Mouse (Mus musculus): Measurements from ENCODE around the gene Pi4ka. TPM values are rescaled to one million over a fixed set of nuclear protein-coding genes. Genes with fewer than 3 reads are reported as not detected.

The Pi4ka gene
- polyA plus RNA-seq, 1 experiment from 2014 or later: 74.8 TPM

DNA sequence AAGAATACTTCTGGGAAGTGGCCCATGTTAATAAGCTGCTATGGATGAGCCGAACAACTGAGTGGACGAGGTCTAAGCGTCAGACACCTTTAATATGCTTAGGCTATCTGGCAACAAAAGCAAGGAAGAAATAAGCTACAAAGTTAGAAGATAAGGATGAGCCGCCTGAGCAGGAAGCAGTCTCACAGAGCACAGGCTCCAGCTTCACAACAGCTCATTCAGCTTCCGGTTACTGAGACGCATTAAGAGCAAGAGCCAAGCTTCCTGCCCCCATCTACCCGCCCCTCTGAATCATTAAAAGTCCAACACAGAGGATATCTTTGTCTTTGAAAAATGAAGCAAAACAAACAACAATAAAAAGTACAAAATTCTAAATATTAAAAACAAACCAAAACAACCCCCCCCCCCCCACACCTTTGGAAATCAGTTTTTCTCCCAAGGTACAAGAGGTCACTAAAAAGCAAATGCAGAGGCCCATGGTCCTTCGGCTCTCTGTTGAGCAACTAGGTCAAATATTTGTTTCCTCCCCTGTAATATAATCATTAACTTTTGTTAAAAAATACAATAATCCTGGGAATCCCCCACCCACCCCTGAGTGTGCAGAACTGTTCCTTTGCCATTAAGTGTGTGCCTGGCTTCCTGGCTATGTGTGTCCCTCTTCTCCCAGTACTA is 60.8 kb downstream of the Pi4ka start:
- H3K4me3 ChIP-seq (ENCODE audit: low read depth, low read length): no peak overlapping the region
- H3K9ac ChIP-seq (ENCODE audit: low read depth, low read length): no peak overlapping the region
- no peak for ATAC-seq
- no peaks in the 10 kb centered on the region for H3K4me1 ChIP-seq (ENCODE audit: control insufficient read depth, insufficient read depth, low read length)
- no peak overlapping the region for H3K4me2 ChIP-seq (ENCODE audit: low read length)
- H3K9me3 ChIP-seq (replicated peaks; ENCODE audit: control insufficient read depth, low read length, poor library complexity, severe bottlenecking): no peaks in the 10 kb centered on the region
- H3K27me3 ChIP-seq (ENCODE audit: control insufficient read depth, insufficient read depth, low read depth, low read length): no peaks in the 10 kb centered on the region
- no peak overlapping the region for H3K27ac ChIP-seq (ENCODE audit: low read length)
- H3K36me3 ChIP-seq (ENCODE audit: control insufficient read depth, insufficient read depth, low read length): peaks cover 31% of the 10 kb centered on the region
- WGBS: 89% methylated on average over 8 of the region's 8 CpGs

DNA sequence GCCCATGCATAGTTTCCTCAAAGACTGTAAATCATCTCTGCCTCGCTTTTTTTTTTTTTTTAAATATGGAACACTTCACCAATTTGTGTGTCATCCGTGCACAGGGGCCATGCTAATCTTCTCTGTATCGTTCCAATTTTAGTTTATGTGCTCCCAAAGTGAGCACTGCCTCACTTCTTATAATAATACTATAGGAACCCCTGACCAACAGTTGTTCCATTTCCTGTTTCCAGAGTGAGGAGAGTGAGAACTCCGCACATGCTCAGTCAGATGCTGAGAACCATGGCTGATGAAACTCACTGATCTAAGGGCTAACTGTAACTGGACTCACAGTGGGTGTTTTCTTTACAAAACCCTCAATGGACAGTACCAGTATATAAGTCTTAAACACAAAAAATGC is 64.3 kb downstream of the Pi4ka start:
- H3K9me3 ChIP-seq (replicated peaks; ENCODE audit: control insufficient read depth, low read length, poor library complexity, severe bottlenecking): no peaks in the 10 kb centered on the region
- H3K36me3 ChIP-seq (ENCODE audit: control insufficient read depth, insufficient read depth, low read length): peaks cover 16% of the 10 kb centered on the region
- H3K4me3 ChIP-seq (ENCODE audit: low read depth, low read length): no peak overlapping the region
- no peak overlapping the region for H3K27ac ChIP-seq (ENCODE audit: low read length)
- no peak for ATAC-seq
- 91% methylated on average over 4 of the region's 4 CpGs for WGBS
- no peak overlapping the region for H3K4me2 ChIP-seq (ENCODE audit: low read length)
- H3K9ac ChIP-seq (ENCODE audit: low read depth, low read length): no peak overlapping the region
- H3K27me3 ChIP-seq (ENCODE audit: control insufficient read depth, insufficient read depth, low read depth, low read length): no peaks in the 10 kb centered on the region
- no peaks in the 10 kb centered on the region for H3K4me1 ChIP-seq (ENCODE audit: control insufficient read depth, insufficient read depth, low read length)

DNA sequence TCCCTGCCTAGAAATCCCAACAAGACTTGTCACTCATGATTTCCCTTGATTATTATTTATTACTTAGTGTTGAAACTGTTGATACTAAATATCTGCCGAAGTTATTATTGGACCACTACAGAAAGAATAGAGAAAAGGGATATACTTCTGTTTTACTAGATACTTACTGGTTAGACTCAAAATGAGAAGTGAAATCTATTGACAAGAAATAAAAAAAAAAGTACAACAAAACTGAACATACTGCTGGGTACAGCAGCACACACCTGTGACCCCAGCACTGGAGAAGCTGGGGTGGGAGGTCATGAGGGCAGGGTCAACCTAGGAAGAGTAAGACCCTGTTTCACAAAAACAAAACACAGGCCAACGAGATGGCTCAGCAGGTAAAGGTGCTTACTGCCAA is 65.4 kb downstream of the Pi4ka start:
- H3K9ac ChIP-seq (ENCODE audit: low read depth, low read length): no peak overlapping the region
- ATAC-seq: no peak
- WGBS: 89% methylated on average over 2 of the region's 2 CpGs
- H3K4me3 ChIP-seq (ENCODE audit: low read depth, low read length): no peak overlapping the region
- no peak overlapping the region for H3K4me2 ChIP-seq (ENCODE audit: low read length)
- H3K36me3 ChIP-seq (ENCODE audit: control insufficient read depth, insufficient read depth, low read length): peaks cover 14% of the 10 kb centered on the region
- no peaks in the 10 kb centered on the region for H3K4me1 ChIP-seq (ENCODE audit: control insufficient read depth, insufficient read depth, low read length)
- no peak overlapping the region for H3K27ac ChIP-seq (ENCODE audit: low read length)
- H3K9me3 ChIP-seq (replicated peaks; ENCODE audit: control insufficient read depth, low read length, poor library complexity, severe bottlenecking): no peaks in the 10 kb centered on the region
- H3K27me3 ChIP-seq (ENCODE audit: control insufficient read depth, insufficient read depth, low read depth, low read length): no peaks in the 10 kb centered on the region

DNA sequence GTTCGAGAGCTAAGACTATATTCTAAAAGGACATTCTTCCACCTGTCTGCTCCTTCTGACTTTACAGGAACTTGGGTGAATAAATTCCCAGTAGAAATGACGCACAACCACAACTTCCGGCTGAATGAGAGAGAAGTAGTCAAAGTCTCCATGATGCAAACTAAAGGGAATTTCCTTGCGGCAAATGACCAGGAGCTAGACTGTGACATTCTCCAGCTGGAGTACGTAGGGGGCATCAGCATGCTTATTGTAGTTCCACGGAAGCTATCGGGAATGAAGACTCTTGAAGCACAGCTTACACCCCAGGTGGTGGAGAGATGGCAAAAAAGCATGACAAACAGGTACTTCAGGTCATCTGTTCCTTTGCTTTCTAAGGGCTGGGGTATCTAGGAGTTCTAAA is 66.4 kb downstream of the Pi4ka start:
- H3K9me3 ChIP-seq (replicated peaks; ENCODE audit: control insufficient read depth, low read length, poor library complexity, severe bottlenecking): no peaks in the 10 kb centered on the region
- no peak overlapping the region for H3K4me3 ChIP-seq (ENCODE audit: low read depth, low read length)
- no peaks in the 10 kb centered on the region for H3K4me1 ChIP-seq (ENCODE audit: control insufficient read depth, insufficient read depth, low read length)
- no peak overlapping the region for H3K27ac ChIP-seq (ENCODE audit: low read length)
- H3K36me3 ChIP-seq (ENCODE audit: control insufficient read depth, insufficient read depth, low read length): peaks cover 14% of the 10 kb centered on the region
- H3K4me2 ChIP-seq (ENCODE audit: low read length): no peak overlapping the region
- no peak overlapping the region for H3K9ac ChIP-seq (ENCODE audit: low read depth, low read length)
- ATAC-seq: no peak
- no peaks in the 10 kb centered on the region for H3K27me3 ChIP-seq (ENCODE audit: control insufficient read depth, insufficient read depth, low read depth, low read length)
- 93% methylated on average over 7 of the region's 7 CpGs for WGBS

DNA sequence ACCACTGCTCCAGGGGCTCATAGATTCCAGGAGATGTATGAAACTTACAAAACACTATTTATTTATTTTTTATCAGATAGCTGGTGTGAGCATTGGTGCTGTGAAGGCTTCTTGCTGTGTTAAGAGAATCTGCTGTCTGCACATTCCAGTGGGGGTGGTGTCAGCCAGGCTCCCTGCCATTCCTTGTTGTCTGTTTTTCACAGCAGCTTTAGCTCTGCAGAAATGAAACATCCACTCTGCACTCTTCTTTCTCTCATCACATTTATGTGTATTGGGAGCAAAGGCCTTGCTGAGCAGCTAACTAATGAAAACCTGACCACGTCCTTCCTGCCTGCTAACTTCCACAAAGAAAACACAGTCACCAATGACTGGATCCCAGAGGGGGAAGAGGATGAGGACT is 70.0 kb downstream of the Pi4ka start:
- ATAC-seq: no peak
- 77% methylated on average over 1 of the region's 1 CpGs for WGBS
- Histone ChIP-seq H3K27ac (ENCODE audit: low read length) (no peak overlapping the region), H3K4me2 (ENCODE audit: low read length) (no peak overlapping the region), H3K9me3 (replicated peaks; ENCODE audit: control insufficient read depth, low read length, poor library complexity, severe bottlenecking) (no peaks in the 10 kb centered on the region), H3K27me3 (ENCODE audit: control insufficient read depth, insufficient read depth, low read depth, low read length) (no peaks in the 10 kb centered on the region), H3K4me3 (ENCODE audit: low read depth, low read length) (no peak overlapping the region), H3K4me1 (ENCODE audit: control insufficient read depth, insufficient read depth, low read length) (no peaks in the 10 kb centered on the region), H3K9ac (ENCODE audit: low read depth, low read length) (no peak overlapping the region), H3K36me3 (ENCODE audit: control insufficient read depth, insufficient read depth, low read length) (peaks cover 4% of the 10 kb centered on the region)

DNA sequence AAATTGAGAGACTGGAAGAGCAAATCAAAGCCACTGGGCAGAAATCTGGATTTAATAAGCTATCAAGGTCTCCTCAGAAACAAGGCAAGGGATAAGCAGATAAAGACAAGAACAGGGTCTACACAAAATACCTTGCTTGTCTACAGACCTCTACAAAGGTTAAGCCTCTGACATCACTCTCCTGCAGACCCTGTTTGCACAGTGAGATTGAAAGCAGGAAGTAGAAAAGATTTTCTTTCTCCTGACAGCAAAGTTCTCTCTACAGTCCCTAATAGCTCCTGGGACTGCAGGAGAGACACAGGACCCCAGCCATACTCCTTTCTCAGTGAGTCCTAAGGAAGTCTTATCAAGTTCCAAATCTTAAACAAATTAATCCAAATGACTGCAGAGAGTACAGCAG is 71.5 kb downstream of the Pi4ka start:
- H3K27ac ChIP-seq (ENCODE audit: low read length): no peak overlapping the region
- H3K27me3 ChIP-seq (ENCODE audit: control insufficient read depth, insufficient read depth, low read depth, low read length): no peaks in the 10 kb centered on the region
- H3K4me1 ChIP-seq (ENCODE audit: control insufficient read depth, insufficient read depth, low read length): no peaks in the 10 kb centered on the region
- H3K9me3 ChIP-seq (replicated peaks; ENCODE audit: control insufficient read depth, low read length, poor library complexity, severe bottlenecking): no peaks in the 10 kb centered on the region
- H3K4me3 ChIP-seq (ENCODE audit: low read depth, low read length): no peak overlapping the region
- H3K4me2 ChIP-seq (ENCODE audit: low read length): no peak overlapping the region
- H3K36me3 ChIP-seq (ENCODE audit: control insufficient read depth, insufficient read depth, low read length): peaks cover 6% of the 10 kb centered on the region
- no peak for ATAC-seq
- no peak overlapping the region for H3K9ac ChIP-seq (ENCODE audit: low read depth, low read length)

DNA sequence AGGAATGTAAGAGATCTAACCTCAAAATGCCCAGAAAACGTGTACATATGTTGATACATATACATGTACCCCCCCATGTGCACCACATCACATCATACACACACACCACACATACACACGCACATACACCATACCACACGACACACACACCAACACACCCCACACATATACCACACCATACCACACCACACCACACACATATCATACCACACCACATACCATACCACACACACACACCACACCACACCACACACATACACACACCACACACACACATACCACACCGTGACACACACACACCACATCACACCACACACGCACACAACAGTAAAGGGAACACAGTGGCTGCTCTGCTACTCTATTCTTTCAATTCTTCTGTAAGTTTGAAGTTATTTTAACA is 74.3 kb downstream of the Pi4ka start:
- Histone ChIP-seq H3K4me3 (ENCODE audit: low read depth, low read length) (no peak overlapping the region), H3K36me3 (ENCODE audit: control insufficient read depth, insufficient read depth, low read length) (peaks cover 6% of the 10 kb centered on the region), H3K27ac (ENCODE audit: low read length) (no peak overlapping the region), H3K4me2 (ENCODE audit: low read length) (no peak overlapping the region), H3K4me1 (ENCODE audit: control insufficient read depth, insufficient read depth, low read length) (no peaks in the 10 kb centered on the region), H3K9me3 (replicated peaks; ENCODE audit: control insufficient read depth, low read length, poor library complexity, severe bottlenecking) (no peaks in the 10 kb centered on the region), H3K9ac (ENCODE audit: low read depth, low read length) (no peak overlapping the region), H3K27me3 (ENCODE audit: control insufficient read depth, insufficient read depth, low read depth, low read length) (no peaks in the 10 kb centered on the region)
- 93% methylated on average over 5 of the region's 5 CpGs for WGBS
- ATAC-seq: no peak

DNA sequence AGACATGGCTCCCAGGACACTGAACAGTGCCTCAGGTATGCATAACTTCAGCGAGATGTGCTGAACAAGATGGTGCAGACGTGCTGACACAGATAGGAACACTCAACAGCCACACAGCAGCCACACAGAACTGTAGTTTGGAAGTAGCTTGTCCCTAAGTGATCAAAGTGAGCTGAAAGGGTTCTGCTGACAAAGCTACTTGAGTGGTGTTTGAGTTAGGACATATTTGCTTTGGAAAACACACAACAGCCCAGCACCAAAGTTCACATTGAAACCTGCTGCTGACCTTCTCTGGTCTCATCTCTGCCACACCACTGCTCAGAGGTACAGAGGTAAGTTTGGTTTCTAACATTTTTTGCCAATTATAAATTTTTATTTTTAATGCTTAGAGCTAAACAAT is 75.0 kb downstream of the Pi4ka start, which contains the start of gene Serpind1:
Gene Serpind1 (plus strand): TSS at position 256 of the 400 bp plus-strand sequence.
- H3K9me3 ChIP-seq (replicated peaks; ENCODE audit: control insufficient read depth, low read length, poor library complexity, severe bottlenecking): no peaks in the 10 kb centered on the region
- H3K4me2 ChIP-seq (ENCODE audit: low read length): no peak within 1 kb of the TSS
- H3K4me3 ChIP-seq (ENCODE audit: low read depth, low read length): no peak within 1 kb of the TSS
- ATAC-seq: no peak
- peaks cover 8% of the 10 kb centered on the region for H3K36me3 ChIP-seq (ENCODE audit: control insufficient read depth, insufficient read depth, low read length)
- 80% methylated on average over 2 of the region's 2 CpGs for WGBS
- H3K27me3 ChIP-seq (ENCODE audit: control insufficient read depth, insufficient read depth, low read depth, low read length): no peaks in the 10 kb centered on the region
- H3K27ac ChIP-seq (ENCODE audit: low read length): no peak within 1 kb of the TSS
- H3K9ac ChIP-seq (ENCODE audit: low read depth, low read length): no peak within 1 kb of the TSS
- H3K4me1 ChIP-seq (ENCODE audit: control insufficient read depth, insufficient read depth, low read length): no peaks in the 10 kb centered on the region

DNA sequence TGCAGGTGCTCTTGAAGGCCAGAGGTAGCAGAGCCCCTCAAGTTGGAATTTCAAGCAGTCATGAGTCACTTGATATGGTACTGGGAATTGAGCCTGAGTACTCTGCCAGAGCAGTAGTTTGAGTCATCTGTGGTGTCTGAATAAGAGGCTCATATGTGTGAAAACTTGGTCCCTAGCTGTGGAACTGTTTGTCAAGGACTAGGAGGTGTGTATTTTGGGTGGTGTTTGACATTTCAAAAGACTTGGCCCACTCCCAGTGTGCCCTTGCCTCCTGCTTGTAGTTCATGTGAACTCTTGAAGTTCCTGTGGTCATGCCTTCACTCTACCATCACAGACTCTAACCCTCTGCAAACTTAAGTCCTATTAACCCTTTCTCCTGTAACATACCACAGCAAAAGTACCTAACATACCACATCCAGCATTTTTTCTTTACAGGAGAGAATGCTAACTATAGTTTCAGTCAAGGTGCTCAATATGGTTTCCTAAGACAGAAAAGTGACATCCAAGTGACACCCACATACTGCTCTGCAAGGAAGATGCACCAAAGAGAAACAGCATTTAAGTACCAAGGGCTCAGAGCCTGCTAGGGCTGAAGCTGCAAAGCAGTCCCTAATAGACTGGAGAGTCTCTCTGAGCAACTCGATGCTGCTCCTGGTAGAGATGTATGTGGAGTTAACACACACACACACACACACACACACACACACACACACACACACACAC is 76.1 kb downstream of the Pi4ka start:
- no peak for ATAC-seq
- no peaks in the 10 kb centered on the region for H3K9me3 ChIP-seq (replicated peaks; ENCODE audit: control insufficient read depth, low read length, poor library complexity, severe bottlenecking)
- H3K27me3 ChIP-seq (ENCODE audit: control insufficient read depth, insufficient read depth, low read depth, low read length): no peaks in the 10 kb centered on the region
- H3K4me1 ChIP-seq (ENCODE audit: control insufficient read depth, insufficient read depth, low read length): no peaks in the 10 kb centered on the region
- no peak overlapping the region for H3K27ac ChIP-seq (ENCODE audit: low read length)
- H3K9ac ChIP-seq (ENCODE audit: low read depth, low read length): no peak overlapping the region
- H3K4me3 ChIP-seq (ENCODE audit: low read depth, low read length): no peak overlapping the region
- WGBS: 71% methylated on average over 1 of the region's 1 CpGs
- no peak overlapping the region for H3K4me2 ChIP-seq (ENCODE audit: low read length)
- peaks cover 10% of the 10 kb centered on the region for H3K36me3 ChIP-seq (ENCODE audit: control insufficient read depth, insufficient read depth, low read length)

All from midbrain, embryonic 16.5 days (tissue).